Mouse (Mus musculus): ENCODE measurements at regions not wholly inside any gene's neighbourhood (a gene's known extent, or its start where the extent isn't known, plus 50 kb on each side); places are given as distances from the start of the nearest gene placed in this dataset.

DNA sequence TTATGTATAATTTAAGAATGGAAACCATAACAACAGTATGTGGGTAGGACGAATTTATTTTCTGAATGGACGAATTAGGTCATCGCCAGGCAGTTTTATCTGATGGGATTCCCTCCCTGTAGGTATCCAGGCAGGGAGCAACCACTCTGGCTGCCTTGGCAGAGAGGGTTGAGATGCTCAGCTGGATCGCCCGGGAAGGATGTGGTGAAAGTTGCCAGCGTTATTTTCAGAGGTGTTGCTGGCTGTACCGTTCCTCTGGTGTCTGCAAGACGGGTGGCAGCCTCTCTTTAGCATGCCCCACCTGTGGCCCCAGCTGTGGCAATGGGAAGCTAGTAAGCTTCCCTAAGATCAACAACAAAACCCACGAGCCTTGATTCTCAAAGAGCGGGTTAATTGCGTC, 105.9 kb downstream of the Zfp281 start:
- peaks cover 0 to 1% of the 10 kb centered on the region in 2 experiments; a peak in 1 of 4 replicates for H3K27me3 ChIP-seq (ENCODE audit: control insufficient read depth in 1 of 2, insufficient read depth in 2 of 2, low read length in 2 of 2)
- H3K27ac ChIP-seq (ENCODE audit: control insufficient read depth, low read depth, low read length): no peak overlapping the region
- H3K9ac ChIP-seq (ENCODE audit: control insufficient read depth, low read depth, low read length, poor library complexity, severe bottlenecking): no peak overlapping the region
- H3K9me3 ChIP-seq (replicated peaks; ENCODE audit: insufficient read depth, low read length): no peaks in the 10 kb centered on the region
- H3K4me1 ChIP-seq (ENCODE audit: control insufficient read depth in 1 of 2, insufficient read depth in 2 of 2, low read length in 2 of 2): no peaks in the 10 kb centered on the region; a peak in 1 of 4 replicates
- H3K4me3 ChIP-seq (ENCODE audit: control insufficient read depth in 1 of 2, insufficient read depth in 1 of 2, low read depth in 2 of 2, low read length in 2 of 2): no peak overlapping the region
- no peaks in the 10 kb centered on the region for H3K79me2 ChIP-seq (ENCODE audit: control insufficient read depth, insufficient read depth, low read length, poor library complexity)
- no peak for TF ChIP-seq UBTF (IDR thresholded peaks at IDR 0.05; ENCODE audit: borderline replicate concordance, insufficient read depth, low read depth, low read length)
- DNase-seq (ENCODE audit: low read depth, low spot score): no peak
- H3K36me3 ChIP-seq (ENCODE audit: control insufficient read depth in 1 of 2, insufficient read depth in 2 of 2, low read length in 2 of 2): no peaks in the 10 kb centered on the region

DNA sequence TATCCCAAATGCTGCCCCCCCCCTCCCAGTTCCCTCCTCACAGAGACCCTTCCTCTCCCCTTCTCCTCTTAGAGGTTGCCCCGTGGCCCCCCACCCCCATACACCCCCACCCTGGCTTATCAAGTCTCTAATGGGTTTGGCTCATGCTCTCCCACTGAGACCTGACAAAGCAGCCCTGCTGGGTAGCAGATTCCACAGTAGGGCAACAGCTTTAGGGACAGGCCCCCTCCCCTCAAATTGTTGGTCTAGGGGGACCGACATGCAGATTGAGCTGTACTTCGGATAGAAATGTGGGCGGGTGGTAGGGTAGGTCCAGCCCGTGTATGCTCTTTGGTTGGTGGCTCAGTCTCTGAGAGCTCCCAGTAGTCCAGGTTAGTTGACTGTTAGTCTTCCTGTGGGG, 113.3 kb downstream of the Zfp281 start:
- Histone ChIP-seq H3K27me3 (ENCODE audit: control insufficient read depth in 1 of 2, insufficient read depth in 2 of 2, low read length in 2 of 2) (peaks cover 0 to 1% of the 10 kb centered on the region in 2 experiments; a peak in 3 of 4 replicates), H3K4me3 (ENCODE audit: control insufficient read depth in 1 of 2, insufficient read depth in 1 of 2, low read depth in 2 of 2, low read length in 2 of 2) (no peak overlapping the region), H3K9me3 (replicated peaks; ENCODE audit: insufficient read depth, low read length) (no peaks in the 10 kb centered on the region), H3K79me2 (ENCODE audit: control insufficient read depth, insufficient read depth, low read length, poor library complexity) (no peaks in the 10 kb centered on the region), H3K9ac (ENCODE audit: control insufficient read depth, low read depth, low read length, poor library complexity, severe bottlenecking) (no peak overlapping the region), H3K36me3 (ENCODE audit: control insufficient read depth in 1 of 2, insufficient read depth in 2 of 2, low read length in 2 of 2) (no peaks in the 10 kb centered on the region), H3K27ac (ENCODE audit: control insufficient read depth, low read depth, low read length) (no peak overlapping the region), H3K4me1 (ENCODE audit: control insufficient read depth in 1 of 2, insufficient read depth in 2 of 2, low read length in 2 of 2) (no peaks in the 10 kb centered on the region)
- no peak for DNase-seq (ENCODE audit: low read depth, low spot score)
- TF ChIP-seq POLR2AphosphoS2 (IDR thresholded peaks at IDR 0.05; ENCODE audit: low read length): no peak
- no peak for TF ChIP-seq USF2 (IDR thresholded peaks at IDR 0.05; ENCODE audit: borderline replicate concordance in 1 of 2, insufficient read depth in 1 of 2, low read depth in 1 of 2, low read length in 2 of 2)
- TF ChIP-seq MEF2A (IDR thresholded peaks at IDR 0.05; ENCODE audit: extremely low read depth, insufficient replicate concordance, low read depth, low read length, poor library complexity, severe bottlenecking): no peak
- no peak for TF ChIP-seq ETS1 (IDR thresholded peaks at IDR 0.05; ENCODE audit: low read depth, low read length)
- TF ChIP-seq SMC3 (IDR thresholded peaks at IDR 0.05; ENCODE audit: low read depth, low read length): no peak
- TF ChIP-seq TBP (IDR thresholded peaks at IDR 0.05; ENCODE audit: low read depth, low read length): no peak
- TF ChIP-seq RCOR1 (IDR thresholded peaks at IDR 0.05; ENCODE audit: low read depth, low read length): no peak
- TF ChIP-seq POLR2A (IDR thresholded peaks at IDR 0.05; ENCODE audit: control insufficient read depth in 1 of 2, insufficient read depth in 1 of 2, low read depth in 1 of 2, low read length in 2 of 2, poor library complexity in 1 of 2): no peak
- no peak for TF ChIP-seq JUND (IDR thresholded peaks at IDR 0.05; ENCODE audit: low read depth, low read length)
- no peak for TF ChIP-seq NRF1 (IDR thresholded peaks at IDR 0.05; ENCODE audit: insufficient read depth, low read depth, low read length, poor library complexity, severe bottlenecking)
- TF ChIP-seq E2F4 (IDR thresholded peaks at IDR 0.05; ENCODE audit: borderline replicate concordance, low read depth, low read length): no peak
- no peak for TF ChIP-seq POLR2AphosphoS5 (IDR thresholded peaks at IDR 0.05; ENCODE audit: borderline replicate concordance, low read depth, low read length)
- TF ChIP-seq GATA1 (IDR thresholded peaks at IDR 0.05; ENCODE audit: low read depth, low read length): no peak

DNA sequence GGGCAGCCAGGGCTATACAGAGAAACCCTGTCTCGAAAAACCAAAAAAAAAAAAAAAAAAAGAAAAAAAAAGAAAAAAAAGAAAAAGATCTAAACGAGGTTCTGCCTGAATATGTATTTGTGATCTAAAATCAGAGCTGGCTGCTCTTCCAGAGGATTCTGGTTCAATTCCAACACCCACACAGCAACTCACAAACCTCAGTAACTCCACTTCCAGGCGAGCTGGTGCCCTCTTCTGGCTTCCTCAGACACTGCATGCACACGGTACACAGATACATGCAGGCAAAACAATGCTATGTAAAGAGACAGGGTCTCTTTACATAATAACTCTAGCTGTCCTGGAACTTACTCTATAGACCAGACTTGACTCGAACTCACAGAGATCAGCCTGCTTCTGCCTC, 114.8 kb downstream of the Zfp281 start:
- Histone ChIP-seq H3K4me3 (ENCODE audit: control insufficient read depth in 1 of 2, insufficient read depth in 1 of 2, low read depth in 2 of 2, low read length in 2 of 2) (no peak overlapping the region), H3K9ac (ENCODE audit: control insufficient read depth, low read depth, low read length, poor library complexity, severe bottlenecking) (no peak overlapping the region), H3K79me2 (ENCODE audit: control insufficient read depth, insufficient read depth, low read length, poor library complexity) (no peaks in the 10 kb centered on the region), H3K27ac (ENCODE audit: control insufficient read depth, low read depth, low read length) (no peak overlapping the region), H3K9me3 (replicated peaks; ENCODE audit: insufficient read depth, low read length) (no peaks in the 10 kb centered on the region), H3K36me3 (ENCODE audit: control insufficient read depth in 1 of 2, insufficient read depth in 2 of 2, low read length in 2 of 2) (no peaks in the 10 kb centered on the region), H3K4me1 (ENCODE audit: control insufficient read depth in 1 of 2, insufficient read depth in 2 of 2, low read length in 2 of 2) (no peaks in the 10 kb centered on the region), H3K27me3 (ENCODE audit: control insufficient read depth in 1 of 2, insufficient read depth in 2 of 2, low read length in 2 of 2) (peaks cover 0 to 1% of the 10 kb centered on the region in 2 experiments; a peak in 3 of 4 replicates)
- DNase-seq (ENCODE audit: low read depth, low spot score): peak; percentile 69
- no peak for TF ChIP-seq POLR2AphosphoS5 (IDR thresholded peaks at IDR 0.05; ENCODE audit: borderline replicate concordance, low read depth, low read length)
- peak; percentile 45; the same call in 1 of the 2 replicates for TF ChIP-seq RCOR1 (IDR thresholded peaks at IDR 0.05; ENCODE audit: low read depth, low read length)
- peak; percentile 74 for TF ChIP-seq ZC3H11A (IDR thresholded peaks at IDR 0.05; ENCODE audit: low read depth, low read length)
- TF ChIP-seq CTCF (IDR thresholded peaks at IDR 0.05 in 2 of 3, conservative IDR thresholded peaks at IDR 0.05 in 1 of 3; ENCODE audit: control insufficient read depth in 1 of 3, insufficient read depth in 1 of 3, low read depth in 2 of 3, low read length in 3 of 3, poor library complexity in 1 of 3, severe bottlenecking in 1 of 3): peak; percentile 65 to 85 (median 76)
- peak; percentile 80 for TF ChIP-seq SMC3 (IDR thresholded peaks at IDR 0.05; ENCODE audit: low read depth, low read length)
- TF ChIP-seq RAD21 (IDR thresholded peaks at IDR 0.05; ENCODE audit: low read depth, low read length): peak; percentile 70
